Mouse (Mus musculus): ENCODE measurements around the gene Tmem14a.

DNA sequence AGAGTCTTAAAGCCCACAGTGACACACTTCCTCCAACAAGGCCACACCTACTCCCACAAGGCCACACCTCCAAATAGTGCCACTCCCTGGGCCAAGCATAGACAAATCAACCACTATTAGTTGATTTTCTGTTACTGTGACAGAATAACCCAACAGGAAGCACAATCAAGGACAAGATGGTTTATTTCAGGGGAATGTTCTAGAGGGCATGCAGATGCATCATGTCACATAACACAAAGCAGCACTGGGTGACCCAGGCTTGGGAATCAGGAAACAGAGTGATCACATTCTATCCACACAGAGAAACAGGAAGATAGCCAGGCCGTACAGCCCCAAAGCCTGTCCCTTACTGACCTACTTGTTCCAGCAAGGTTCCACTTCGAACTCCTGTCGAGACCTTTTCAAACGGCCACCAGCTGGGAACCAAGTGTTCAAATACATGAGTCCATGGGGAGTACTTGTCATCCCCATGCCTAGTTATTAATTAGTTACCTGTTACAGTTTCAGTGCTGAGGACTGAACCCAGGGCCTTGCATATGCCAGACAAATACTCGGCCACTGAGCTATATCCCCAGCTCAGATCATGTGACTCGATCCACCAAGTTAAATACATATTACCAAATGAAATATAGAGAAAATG is 9.5 kb downstream of the Tmem14a start:
- TF ChIP-seq POLR2A (IDR thresholded peaks at IDR 0.05; ENCODE audit: low read depth, low read length) (no peak; the same call in 1 of the 2 replicates), CTCF (IDR thresholded peaks at IDR 0.05; ENCODE audit: extremely low read depth, insufficient read length, insufficient replicate concordance, low read depth, low read length) (no peak)

Data from small intestine, adult 2 months (tissue).